Mouse (Mus musculus): ENCODE data around the gene Olfr1052. TPM values are rescaled to one million over a fixed set of nuclear protein-coding genes. Genes with fewer than 3 reads are reported as not detected.
"Not testable (repeated sequence)": the region's sequence is repeated elsewhere in the genome, so short reads cannot be mapped to it uniquely, and the experiment has no call there.

The Olfr1052 gene
- polyA plus RNA-seq (2015; fragmentation: Nextera tagmentation; extraction: Ambion mirVana): not detected in 2 replicates

DNA sequence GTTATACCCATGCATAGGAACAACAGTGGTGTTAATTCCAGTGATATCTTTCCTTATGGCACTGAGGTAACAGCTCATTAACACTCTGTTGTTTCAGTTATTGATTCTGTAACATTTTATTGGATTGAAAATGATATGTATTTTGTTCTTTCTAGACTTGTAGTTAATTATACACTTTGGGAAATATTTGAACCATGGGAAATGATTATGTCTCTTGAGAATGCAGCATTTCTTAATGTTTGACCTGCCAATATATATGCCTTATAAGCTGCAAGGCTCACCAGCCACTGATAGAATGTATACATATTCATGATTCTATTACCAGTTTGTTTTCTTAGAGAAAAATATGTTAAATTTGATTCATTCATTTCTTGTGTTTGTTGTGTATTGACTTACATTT is at the start of gene Olfr1052:
TSS of gene Olfr1052 (plus strand) at position 301 of the 400 bp plus-strand sequence.
- ATAC-seq (ENCODE audit: low FRiP score): no peak
- H3K4me2 ChIP-seq: no peak within 1 kb of the TSS
- no peak within 1 kb of the TSS for H3K27ac ChIP-seq
- no peaks in the 10 kb centered on the region for H3K27me3 ChIP-seq
- no peaks in the 10 kb centered on the region for H3K9me3 ChIP-seq
- H3K4me3 ChIP-seq: no peak within 1 kb of the TSS
- H3K4me1 ChIP-seq (replicated peaks): no peaks in the 10 kb centered on the region
- no peak within 1 kb of the TSS for H3K9ac ChIP-seq
- no peaks in the 10 kb centered on the region for H3K36me3 ChIP-seq

DNA sequence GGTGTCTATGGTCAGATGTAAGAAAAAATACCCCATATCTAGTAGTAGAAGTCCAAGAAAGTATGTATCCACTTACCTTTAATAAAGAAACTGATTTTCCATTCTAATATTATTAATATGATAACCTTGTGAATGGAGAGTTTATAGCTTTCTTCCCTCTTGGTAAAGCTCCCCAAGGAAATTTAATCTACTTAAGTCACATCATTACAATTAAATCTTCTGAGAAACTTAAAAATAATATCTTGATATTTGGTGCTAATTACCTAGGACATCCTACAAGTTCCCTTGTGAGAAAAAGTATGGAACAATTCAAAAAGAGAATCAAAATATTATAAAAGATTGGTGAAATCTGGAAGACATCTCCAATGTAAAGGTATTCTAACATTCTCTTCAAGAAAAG is 34.0 kb upstream of the Olfr1052 start, which contains the start of gene Olfr1049:
TSS of gene Olfr1049 (minus strand) at position 101 of the 400 bp plus-strand sequence.
- H3K4me3 ChIP-seq; H3K4me1 ChIP-seq (replicated peaks); H3K27ac ChIP-seq; H3K36me3 ChIP-seq; H3K9ac ChIP-seq; ATAC-seq (ENCODE audit: low FRiP score); H3K27me3 ChIP-seq; H3K4me2 ChIP-seq; H3K9me3 ChIP-seq: not testable (repeated sequence)

DNA sequence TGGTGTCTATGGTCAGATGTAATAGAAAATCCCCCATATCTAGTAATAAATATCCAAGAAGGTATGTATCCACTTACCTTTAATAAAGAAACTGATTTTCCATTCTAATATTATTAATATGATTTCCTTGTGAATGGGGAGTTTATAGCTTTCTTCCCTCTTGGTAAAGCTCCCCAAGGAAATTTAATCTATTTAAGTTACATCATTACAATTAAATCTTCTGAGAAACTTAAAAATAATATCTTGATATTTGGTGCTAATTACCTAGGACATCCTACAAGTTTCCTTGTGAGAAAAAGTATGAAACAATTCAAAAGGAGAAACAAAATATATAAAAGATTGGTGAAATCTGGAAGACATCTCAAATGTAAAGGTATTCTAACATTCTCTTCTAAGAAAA is 13.3 kb upstream of the Olfr1052 start, which contains the start of gene Olfr1051:
TSS of gene Olfr1051 (minus strand) at position 101 of the 400 bp plus-strand sequence.
- ATAC-seq (ENCODE audit: low FRiP score); H3K4me2 ChIP-seq: not testable (repeated sequence)

DNA sequence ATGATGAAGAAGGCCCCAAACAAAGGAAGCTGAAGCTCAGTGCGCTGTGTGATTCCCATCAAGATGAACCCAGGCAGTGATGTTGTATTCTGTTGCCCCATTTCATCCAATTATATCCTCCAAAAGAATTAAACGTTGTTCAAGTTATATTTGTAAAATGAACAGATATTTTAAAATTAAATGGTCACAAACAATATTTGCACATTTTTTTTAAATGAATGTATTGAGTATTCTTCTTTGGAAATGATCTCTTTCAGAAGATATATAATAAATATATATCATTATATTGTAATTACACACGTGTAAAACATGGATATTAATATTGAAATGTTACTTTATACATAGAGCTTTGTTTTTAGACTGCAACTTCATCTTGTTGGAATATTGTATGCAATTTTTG is 22.9 kb downstream of the Olfr1052 start, which contains the start of gene Olfr1053:
TSS of gene Olfr1053 (minus strand) at position 101 of the 400 bp plus-strand sequence.
- no peak for ATAC-seq (ENCODE audit: low FRiP score)
- H3K4me3 ChIP-seq: no peak within 1 kb of the TSS
- no peaks in the 10 kb centered on the region for H3K36me3 ChIP-seq
- no peaks in the 10 kb centered on the region for H3K27me3 ChIP-seq
- no peaks in the 10 kb centered on the region for H3K4me1 ChIP-seq (replicated peaks)
- H3K9me3 ChIP-seq: no peaks in the 10 kb centered on the region
- no peak within 1 kb of the TSS for H3K9ac ChIP-seq
- H3K4me2 ChIP-seq: no peak within 1 kb of the TSS
- WGBS: 68% methylated on average over 3 of the region's 3 CpGs
- H3K27ac ChIP-seq: no peak within 1 kb of the TSS

More for the DNA sequence above, 13.3 kb upstream of the Olfr1052 start, which contains the start of gene Olfr1051:
- H3K27ac ChIP-seq; H3K27me3 ChIP-seq; H3K36me3 ChIP-seq; H3K9ac ChIP-seq; H3K9me3 ChIP-seq; H3K4me3 ChIP-seq; H3K4me1 ChIP-seq (replicated peaks): not testable (repeated sequence)

DNA sequence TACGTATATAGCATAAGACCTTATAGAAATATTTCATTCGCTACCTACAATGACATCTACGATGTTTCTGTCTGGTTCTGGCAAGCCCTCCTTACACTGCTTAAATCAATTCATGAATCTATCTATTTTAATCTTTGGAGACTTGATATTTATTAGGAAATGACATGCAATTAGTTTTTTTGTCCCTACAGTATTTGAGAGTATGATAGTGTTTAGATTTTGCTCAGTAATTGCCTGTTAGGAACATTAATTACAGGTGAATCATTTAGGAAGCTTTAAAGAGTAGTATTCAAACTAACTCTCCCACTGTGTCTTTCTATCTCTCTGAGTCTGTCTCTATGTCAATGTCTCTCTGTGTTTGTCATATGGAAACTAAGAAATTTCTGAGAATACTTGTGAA is 43.1 kb downstream of the Olfr1052 start, which contains the start of gene Olfr1054:
TSS of gene Olfr1054 (minus strand) at position 101 of the 400 bp plus-strand sequence.
- H3K36me3 ChIP-seq: no peaks in the 10 kb centered on the region
- no peak within 1 kb of the TSS for H3K9ac ChIP-seq
- no peak within 1 kb of the TSS for H3K4me2 ChIP-seq
- no peaks in the 10 kb centered on the region for H3K4me1 ChIP-seq (replicated peaks)
- no peak within 1 kb of the TSS for H3K27ac ChIP-seq
- H3K9me3 ChIP-seq: no peaks in the 10 kb centered on the region
- no peak for ATAC-seq (ENCODE audit: low FRiP score)
- H3K27me3 ChIP-seq: no peaks in the 10 kb centered on the region
- no peak within 1 kb of the TSS for H3K4me3 ChIP-seq
- 91% methylated on average over 3 of the region's 3 CpGs for WGBS

Other genes with a start within 250 kb of the Olfr1052 start
- not detected in 2 replicates for gene Olfr1034, start 246.6 kb upstream of the Olfr1052 start, polyA plus RNA-seq (2015; fragmentation: Nextera tagmentation; extraction: Ambion mirVana)
- gene Olfr1036, start 218.5 kb upstream of the Olfr1052 start, polyA plus RNA-seq (2015; fragmentation: Nextera tagmentation; extraction: Ambion mirVana): not detected in 2 replicates
- not detected in 2 replicates for gene Olfr1037, start 205.1 kb upstream of the Olfr1052 start, polyA plus RNA-seq (2015; fragmentation: Nextera tagmentation; extraction: Ambion mirVana)
- gene Olfr1039, start 156.5 kb upstream of the Olfr1052 start, polyA plus RNA-seq (2015; fragmentation: Nextera tagmentation; extraction: Ambion mirVana): not detected in 2 replicates
- not detected in 2 replicates for gene Olfr1040, start 145.7 kb upstream of the Olfr1052 start, polyA plus RNA-seq (2015; fragmentation: Nextera tagmentation; extraction: Ambion mirVana)
- not detected in 2 replicates for gene Olfr1042, start 130.6 kb upstream of the Olfr1052 start, polyA plus RNA-seq (2015; fragmentation: Nextera tagmentation; extraction: Ambion mirVana)
- not detected in 2 replicates for gene Olfr1043, start 124.9 kb upstream of the Olfr1052 start, polyA plus RNA-seq (2015; fragmentation: Nextera tagmentation; extraction: Ambion mirVana)
- gene Olfr1044, start 114.6 kb upstream of the Olfr1052 start, polyA plus RNA-seq (2015; fragmentation: Nextera tagmentation; extraction: Ambion mirVana): not detected in 2 replicates
- not detected in 2 replicates for gene Olfr52, start 106.8 kb upstream of the Olfr1052 start, polyA plus RNA-seq (2015; fragmentation: Nextera tagmentation; extraction: Ambion mirVana)
- gene Olfr1045, start 89.4 kb upstream of the Olfr1052 start, polyA plus RNA-seq (2015; fragmentation: Nextera tagmentation; extraction: Ambion mirVana): not detected in 2 replicates
- not detected in 2 replicates for gene Olfr1046, start 73.1 kb upstream of the Olfr1052 start, polyA plus RNA-seq (2015; fragmentation: Nextera tagmentation; extraction: Ambion mirVana)
- not detected in 2 replicates for gene Olfr1047, start 61.1 kb upstream of the Olfr1052 start, polyA plus RNA-seq (2015; fragmentation: Nextera tagmentation; extraction: Ambion mirVana)
- gene Olfr1048, start 52.2 kb upstream of the Olfr1052 start, polyA plus RNA-seq (2015; fragmentation: Nextera tagmentation; extraction: Ambion mirVana): not detected in 2 replicates
- gene Olfr1049, start 34.1 kb upstream of the Olfr1052 start, polyA plus RNA-seq (2015; fragmentation: Nextera tagmentation; extraction: Ambion mirVana): not detected in 2 replicates
- not detected in 2 replicates for gene Olfr1051, start 13.4 kb upstream of the Olfr1052 start, polyA plus RNA-seq (2015; fragmentation: Nextera tagmentation; extraction: Ambion mirVana)
- not detected in 2 replicates for gene Olfr1053, start 22.8 kb downstream of the Olfr1052 start, polyA plus RNA-seq (2015; fragmentation: Nextera tagmentation; extraction: Ambion mirVana)
- not detected in 2 replicates for gene Olfr1054, start 43.0 kb downstream of the Olfr1052 start, polyA plus RNA-seq (2015; fragmentation: Nextera tagmentation; extraction: Ambion mirVana)
- not detected in 2 replicates for gene Olfr1055, start 57.8 kb downstream of the Olfr1052 start, polyA plus RNA-seq (2015; fragmentation: Nextera tagmentation; extraction: Ambion mirVana)
- gene Olfr1056, start 70.0 kb downstream of the Olfr1052 start, polyA plus RNA-seq (2015; fragmentation: Nextera tagmentation; extraction: Ambion mirVana): not detected in 2 replicates
- gene Olfr1057, start 85.9 kb downstream of the Olfr1052 start, polyA plus RNA-seq (2015; fragmentation: Nextera tagmentation; extraction: Ambion mirVana): not detected in 2 replicates
- gene Olfr1058, start 96.1 kb downstream of the Olfr1052 start, polyA plus RNA-seq (2015; fragmentation: Nextera tagmentation; extraction: Ambion mirVana): not detected in 2 replicates
- not detected in 2 replicates for gene Olfr1061, start 121.6 kb downstream of the Olfr1052 start, polyA plus RNA-seq (2015; fragmentation: Nextera tagmentation; extraction: Ambion mirVana)
- gene Olfr1062, start 134.3 kb downstream of the Olfr1052 start, polyA plus RNA-seq (2015; fragmentation: Nextera tagmentation; extraction: Ambion mirVana): not detected in 2 replicates
- not detected in 2 replicates for gene Olfr1065, start 158.1 kb downstream of the Olfr1052 start, polyA plus RNA-seq (2015; fragmentation: Nextera tagmentation; extraction: Ambion mirVana)
- not detected in 2 replicates for gene Olfr1066, start 163.8 kb downstream of the Olfr1052 start, polyA plus RNA-seq (2015; fragmentation: Nextera tagmentation; extraction: Ambion mirVana)
- gene Olfr228, start 194.9 kb downstream of the Olfr1052 start, polyA plus RNA-seq (2015; fragmentation: Nextera tagmentation; extraction: Ambion mirVana): not detected in 2 replicates
- not detected in 2 replicates for gene Olfr1076, start 216.0 kb downstream of the Olfr1052 start, polyA plus RNA-seq (2015; fragmentation: Nextera tagmentation; extraction: Ambion mirVana)